Mouse (Mus musculus) E14TG2a.4 (cell line): ENCODE data around the gene Atp6v1a.

ENCODE experiments used
- H3K27me3 ChIP-seq: 2 replicates; pipeline ENCODE4 v1.6.1; 2014; ENCODE audit warnings: low read length, control low read depth; ENCODE audit not compliant: insufficient read depth
- H3K36me3 ChIP-seq: 2 replicates; pipeline ENCODE4 v1.6.1; 2014; ENCODE audit warnings: low read length, control low read depth; ENCODE audit not compliant: insufficient read depth
- H3K4me1 ChIP-seq: replicated peaks from 2 replicates; pipeline ENCODE4 v1.6.1; 2014; ENCODE audit warnings: low read depth, low read length, control low read depth
- H3K4me3 ChIP-seq: replicated peaks from 2 replicates; pipeline ENCODE4 v1.5.1; 2014; ENCODE audit warnings: mild to moderate bottlenecking, low read length
- H3K9me3 ChIP-seq: 2 replicates; pipeline ENCODE4 v1.6.1; 2014; ENCODE audit warnings: low read length, control low read depth
- CTCF ChIP-seq: conservative IDR thresholded peaks from 2 replicates; pipeline ENCODE4 v1.5.1; 2014; ENCODE audit warnings: low read length
- NANOG ChIP-seq: IDR thresholded peaks from 2 replicates; pipeline ENCODE4 v1.6.1; 2014; ENCODE audit warnings: borderline replicate concordance, low read length, mixed read lengths
- POU5F1 ChIP-seq: IDR thresholded peaks from 2 replicates; pipeline ENCODE4 v1.6.1; 2014; ENCODE audit warnings: low read length, borderline replicate concordance

Gene Atp6v1a

DNA sequence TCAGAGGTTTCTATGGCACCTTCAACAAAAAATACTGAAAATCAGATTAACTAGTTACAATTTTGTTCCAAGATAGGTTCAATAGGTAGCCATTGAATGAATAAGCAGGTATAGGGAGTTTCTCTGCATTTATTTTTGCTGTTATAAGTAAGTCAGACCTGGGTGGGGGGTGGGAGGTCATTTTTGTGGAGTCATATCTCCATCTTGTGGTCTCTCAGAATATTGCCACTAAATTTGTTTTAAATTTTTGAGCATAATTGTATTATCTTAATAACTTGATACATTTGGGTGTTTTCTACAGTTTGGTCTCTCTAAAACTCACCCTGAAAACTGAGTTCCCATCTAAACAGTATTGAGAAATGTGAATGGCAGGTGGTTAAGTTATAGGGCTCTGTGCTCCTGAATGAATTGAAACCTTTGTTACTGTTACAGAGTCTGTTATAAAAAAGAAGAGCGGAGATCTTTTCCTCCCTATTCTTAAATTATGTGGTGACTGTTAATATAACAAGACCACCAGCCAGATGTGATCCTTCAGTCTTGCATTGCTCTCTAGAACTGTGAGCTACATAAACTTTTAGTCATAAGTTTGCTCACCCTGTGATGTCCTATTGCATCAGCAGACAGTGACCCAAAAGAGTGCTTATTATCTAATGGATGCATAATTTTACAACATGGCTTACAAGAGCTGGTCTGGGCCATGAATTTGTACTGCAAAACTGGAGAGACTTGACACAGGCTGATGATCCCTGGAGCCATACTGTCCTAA, 9.7 kb upstream of the Atp6v1a start:
- peaks cover 60% of the 10 kb centered on the region for H3K4me1 ChIP-seq
- peaks cover 22% of the 10 kb centered on the region; the same call in 1 of the 2 replicates for H3K36me3 ChIP-seq
- H3K9me3 ChIP-seq = no peaks in the 10 kb centered on the region
- H3K27me3 ChIP-seq = no peaks in the 10 kb centered on the region
- no peak overlapping the region for H3K4me3 ChIP-seq
- no peak for TF ChIP-seq CTCF
- no peak for TF ChIP-seq NANOG
- TF ChIP-seq POU5F1 = no peak

DNA sequence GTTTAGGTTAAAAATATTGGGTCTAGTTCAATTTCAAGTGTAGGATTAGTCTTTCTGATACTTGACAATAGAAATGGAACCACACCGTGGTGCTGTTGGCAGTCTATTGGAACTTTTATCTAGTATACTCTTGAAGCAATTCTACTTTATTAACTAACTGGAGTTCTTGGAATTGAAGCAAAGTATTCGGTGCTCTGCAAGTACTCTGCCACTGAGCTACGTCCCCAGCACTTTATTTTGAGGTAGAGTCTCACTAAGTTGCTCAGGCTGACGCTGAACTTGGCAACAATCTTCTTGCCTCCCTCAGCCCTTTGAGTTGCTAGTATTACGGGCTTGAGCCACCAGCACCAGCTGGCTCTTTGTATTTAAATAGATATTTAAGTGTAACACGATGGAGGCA, 2.0 kb upstream of the Atp6v1a start:
- Histone ChIP-seq H3K9me3 (no peaks in the 10 kb centered on the region), H3K4me3 (peak overlapping the region; percentile 99), H3K27me3 (no peaks in the 10 kb centered on the region), H3K36me3 (peaks cover 15% of the 10 kb centered on the region; the same call in 1 of the 2 replicates), H3K4me1 (peaks cover 49% of the 10 kb centered on the region)
- TF ChIP-seq POU5F1 (no peak), NANOG (no peak), CTCF (no peak)

DNA sequence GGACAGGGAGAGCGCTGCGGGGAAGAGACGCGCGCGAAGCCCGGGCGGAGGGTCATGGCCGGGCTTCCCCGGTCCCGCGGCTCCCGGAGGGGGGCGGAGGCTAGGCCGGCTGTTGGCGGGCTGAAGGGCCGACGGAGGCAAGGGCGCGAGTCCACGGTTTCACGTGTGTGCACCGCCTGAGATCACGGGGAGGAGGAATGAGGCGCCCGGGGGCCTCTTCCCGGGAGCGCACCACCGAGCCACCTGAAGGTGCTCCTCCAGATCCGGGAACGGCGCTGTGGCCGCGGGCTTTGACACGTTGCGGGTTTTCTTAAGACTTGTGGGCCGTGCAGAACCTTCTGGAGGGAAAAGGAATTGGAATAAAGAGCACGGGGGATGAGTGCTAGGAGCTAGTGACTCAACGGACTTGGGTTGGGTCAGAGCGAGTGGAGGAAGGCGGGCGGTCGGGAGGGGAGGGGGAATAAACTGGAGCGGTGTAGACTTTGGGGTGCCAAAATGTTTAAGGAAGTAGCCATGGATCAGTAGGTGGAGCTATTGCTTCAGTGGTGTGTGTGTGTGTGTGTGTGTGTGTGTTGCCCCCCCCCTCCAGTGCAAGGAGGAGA, 782 bp upstream of the Atp6v1a start:
- H3K4me1 ChIP-seq = peaks cover 50% of the 10 kb centered on the region
- no peak; the same call in 1 of the 2 replicates for TF ChIP-seq CTCF

DNA sequence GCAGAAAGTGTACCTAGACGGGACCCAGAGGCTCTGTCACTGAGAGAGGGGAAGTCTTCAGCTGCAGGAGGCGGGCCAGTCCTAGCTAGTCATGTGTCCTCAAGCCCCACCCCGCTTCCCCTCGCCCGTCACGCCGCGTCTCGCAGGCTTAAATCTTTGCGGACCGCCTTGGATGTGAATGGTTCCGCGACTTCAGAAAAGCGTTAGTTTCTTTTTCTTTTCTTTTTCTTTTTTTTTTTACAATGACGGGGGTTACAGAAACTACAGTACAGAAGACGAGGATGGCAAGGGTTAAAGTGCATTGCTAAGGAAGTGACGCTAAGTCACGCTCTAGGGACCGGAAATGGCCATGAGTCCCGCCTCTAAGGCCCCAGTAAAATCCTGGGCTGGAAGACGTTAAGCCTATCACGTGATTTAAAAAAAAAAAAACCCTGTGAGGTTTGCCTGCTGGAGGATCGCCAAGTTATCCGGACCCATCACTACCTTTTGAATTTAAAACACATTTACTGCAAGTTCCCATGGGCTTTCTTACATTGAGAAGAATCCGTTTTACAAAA, 448 bp downstream of the Atp6v1a start:
- H3K9me3 ChIP-seq = no peaks in the 10 kb centered on the region
- H3K36me3 ChIP-seq = peaks cover 14% of the 10 kb centered on the region; the same call in 1 of the 2 replicates
- no peaks in the 10 kb centered on the region for H3K27me3 ChIP-seq
- peak overlapping the region; percentile 99 for H3K4me3 ChIP-seq
- H3K4me1 ChIP-seq = peaks cover 43% of the 10 kb centered on the region
- TF ChIP-seq CTCF (no peak), NANOG (no peak), POU5F1 (no peak)

More for the DNA sequence above, 782 bp upstream of the Atp6v1a start:
- H3K36me3 ChIP-seq = peaks cover 14% of the 10 kb centered on the region; the same call in 1 of the 2 replicates
- peak overlapping the region; percentile 99 for H3K4me3 ChIP-seq
- H3K27me3 ChIP-seq = no peaks in the 10 kb centered on the region
- no peaks in the 10 kb centered on the region for H3K9me3 ChIP-seq

DNA sequence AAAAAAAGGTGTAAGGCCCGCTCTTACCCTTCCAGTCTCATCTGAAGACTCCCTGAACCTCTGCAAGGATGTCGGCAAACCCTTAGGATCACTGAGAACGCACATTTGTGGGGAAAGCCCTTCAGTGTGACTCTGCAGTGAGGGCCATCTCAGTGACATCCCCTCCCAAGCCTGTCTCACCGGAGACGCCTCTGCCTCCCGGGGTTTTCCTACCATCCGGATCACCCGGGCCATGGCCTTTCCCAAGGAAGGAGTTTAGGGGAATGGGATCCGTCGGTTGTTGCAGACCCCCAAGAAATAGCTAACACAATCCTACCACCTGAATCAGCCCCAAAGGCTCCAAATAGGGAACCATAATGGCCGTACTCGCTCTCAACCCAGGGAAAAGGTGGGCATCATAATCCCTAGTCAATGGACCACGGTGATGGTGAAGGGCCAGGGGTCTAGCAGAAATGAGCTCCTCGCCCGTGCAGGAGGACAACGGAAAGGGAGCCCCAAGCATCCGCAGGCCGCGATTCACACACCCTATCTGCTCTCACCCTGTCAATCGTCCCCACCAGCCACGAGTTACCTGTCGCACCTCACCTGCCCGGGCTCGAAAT, 1.0 kb downstream of the Atp6v1a start:
- Histone ChIP-seq H3K4me3 (peak overlapping the region; percentile 99), H3K36me3 (0 out of 2 replicates have a peak, but pooled peaks cover 10% of the 10 kb centered on the region), H3K9me3 (no peaks in the 10 kb centered on the region), H3K27me3 (no peaks in the 10 kb centered on the region), H3K4me1 (peaks cover 39% of the 10 kb centered on the region)
- TF ChIP-seq CTCF (no peak), POU5F1 (no peak), NANOG (no peak)

DNA sequence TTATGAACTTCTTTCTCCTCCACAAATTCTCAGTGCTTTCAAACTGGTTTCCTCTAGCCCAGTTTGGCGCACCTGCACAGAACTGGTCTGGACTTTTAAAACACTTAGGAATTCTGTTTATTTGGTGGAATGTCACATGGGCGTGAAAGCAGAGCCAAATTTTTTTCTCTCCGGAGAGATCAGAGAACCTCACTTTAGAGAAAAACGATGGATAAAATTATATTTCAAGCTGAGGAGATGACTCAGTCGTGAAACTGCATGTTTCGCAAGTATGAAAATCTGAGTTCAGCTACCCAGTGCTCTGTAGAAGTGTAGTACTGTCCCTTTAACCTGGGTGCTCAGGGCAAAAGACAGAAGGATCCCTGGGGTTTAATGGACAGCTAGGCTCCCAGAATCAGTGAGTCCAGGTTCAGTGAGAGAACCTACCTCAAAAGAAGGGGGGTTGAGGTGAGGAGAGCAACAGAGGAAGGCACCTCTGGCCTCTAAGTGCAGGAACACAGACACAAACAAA, 2.9 kb downstream of the Atp6v1a start:
- H3K4me1 ChIP-seq = peaks cover 28% of the 10 kb centered on the region
- H3K27me3 ChIP-seq = no peaks in the 10 kb centered on the region
- no peaks in the 10 kb centered on the region for H3K9me3 ChIP-seq
- no peak overlapping the region for H3K4me3 ChIP-seq
- 0 out of 2 replicates have a peak, but pooled peaks cover 5% of the 10 kb centered on the region for H3K36me3 ChIP-seq
- no peak for TF ChIP-seq CTCF
- no peak for TF ChIP-seq POU5F1
- TF ChIP-seq NANOG = no peak

DNA sequence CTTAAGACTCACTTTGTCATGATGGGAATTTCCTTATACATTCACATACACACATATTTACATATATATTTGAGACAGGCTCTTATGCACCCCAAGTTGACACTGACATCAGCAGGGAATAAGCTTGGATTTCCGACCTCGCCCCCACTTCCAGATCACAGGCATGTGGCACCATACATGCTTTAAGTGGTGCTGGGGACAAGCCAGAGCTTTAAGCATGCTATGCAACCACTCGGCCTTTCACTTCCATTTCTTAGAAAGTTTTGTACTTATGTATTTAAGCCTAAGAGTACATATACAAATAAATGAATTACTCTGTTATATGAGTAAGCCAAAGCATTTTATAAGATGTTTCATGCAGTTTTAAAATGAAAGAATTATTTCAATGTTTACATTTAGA, 6.3 kb downstream of the Atp6v1a start:
- no peaks in the 10 kb centered on the region for H3K9me3 ChIP-seq
- no peak overlapping the region for H3K4me3 ChIP-seq
- H3K36me3 ChIP-seq = 0 out of 2 replicates have a peak, but pooled peaks cover 5% of the 10 kb centered on the region
- no peak for TF ChIP-seq POU5F1
- TF ChIP-seq CTCF = no peak
- no peak for TF ChIP-seq NANOG
- H3K27me3 ChIP-seq = no peaks in the 10 kb centered on the region
- H3K4me1 ChIP-seq = peaks cover 21% of the 10 kb centered on the region

DNA sequence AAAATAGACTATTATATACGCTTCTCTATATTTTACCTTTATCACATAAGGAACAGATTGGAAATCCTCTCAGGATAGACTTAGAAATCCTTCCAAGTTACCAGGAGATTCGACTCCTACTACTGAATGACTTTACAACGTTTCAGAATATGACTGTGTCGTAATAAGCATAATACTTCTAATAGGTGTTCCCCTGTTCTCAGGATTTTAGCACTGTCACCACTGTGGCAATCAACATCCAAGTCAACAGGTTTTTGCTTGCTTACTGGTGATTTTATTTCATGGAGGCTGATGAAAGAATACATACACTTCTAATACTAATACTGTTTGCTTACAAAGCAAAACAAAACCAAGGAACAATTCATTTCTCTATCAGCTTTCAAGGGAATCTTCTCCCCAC, 7.2 kb downstream of the Atp6v1a start:
- no peaks in the 10 kb centered on the region for H3K9me3 ChIP-seq
- no peak overlapping the region for H3K4me3 ChIP-seq
- TF ChIP-seq NANOG (no peak), CTCF (no peak)
- peaks cover 15% of the 10 kb centered on the region for H3K4me1 ChIP-seq
- H3K36me3 ChIP-seq = 0 out of 2 replicates have a peak, but pooled peaks cover 5% of the 10 kb centered on the region
- H3K27me3 ChIP-seq = no peaks in the 10 kb centered on the region
